Mouse (Mus musculus) midbrain, embryonic 13.5 days (tissue): ENCODE measurements around the gene Pigg. TPM values are rescaled to one million over a fixed set of nuclear protein-coding genes. Genes with fewer than 3 reads are reported as not detected.

Experiments used
- ATAC-seq: fragments of 200-750 bp; cut with Nextera tagmentation; 2 replicates; pipeline ENCODE4 v1.8.0; 2017; ENCODE audit warnings: mild to moderate bottlenecking, moderate TSS enrichment, moderate library complexity
- H3K27ac ChIP-seq: fragments of 300-500 bp; sonication (generic); 2 replicates; pipeline ENCODE4 v1.5.1; 2015; ENCODE audit warnings: inconsistent platforms, mild to moderate bottlenecking, moderate library complexity
- H3K27me3 ChIP-seq: fragments of 300-500 bp; sonication (generic); 2 replicates; pipeline ENCODE4 v1.6.1; 2015; ENCODE audit warnings: mild to moderate bottlenecking, inconsistent platforms
- H3K36me3 ChIP-seq: fragments of 300-500 bp; sonication (generic); 2 replicates; pipeline ENCODE4 v1.6.1; 2015; ENCODE audit warnings: mild to moderate bottlenecking, inconsistent platforms
- H3K4me1 ChIP-seq: fragments of 300-500 bp; sonication (generic); replicated peaks from 2 replicates; pipeline ENCODE4 v1.6.1; 2015; ENCODE audit warnings: inconsistent platforms
- H3K4me2 ChIP-seq: fragments of 300-500 bp; sonication (generic); replicated peaks from 2 replicates; pipeline ENCODE4 v1.6.1; 2015; ENCODE audit warnings: moderate library complexity, mild to moderate bottlenecking, inconsistent platforms
- H3K4me3 ChIP-seq: fragments of 300-500 bp; sonication (generic); replicated peaks from 2 replicates; pipeline ENCODE4 v1.5.1; 2015; ENCODE audit warnings: mild to moderate bottlenecking, inconsistent platforms
- H3K9ac ChIP-seq: fragments of 300-500 bp; sonication (generic); replicated peaks from 2 replicates; pipeline ENCODE4 v1.6.1; 2015; ENCODE audit warnings: mild to moderate bottlenecking, inconsistent platforms
- H3K9me3 ChIP-seq: fragments of 300-500 bp; sonication (generic); 2 replicates; pipeline ENCODE4 v1.6.1; 2016; ENCODE audit warnings: mild to moderate bottlenecking, inconsistent platforms
- WGBS: fragments of 180-500 bp; shearing (Covaris S2); methylation state at CpG from one replicate; pipeline ENCODE4 v1.1.7; 2015; 5-methylcytosine and 5-hydroxymethylcytosine counted together
- polyA plus RNA-seq: library from polyadenylated mRNA; unstranded; fragments of >200 nt; fragmentation: Nextera tagmentation; extraction: Ambion mirVana; gene quantifications from 2 replicates; pipeline ENCODE4 v1.2.1, GENCODE M21; 2015

Gene Pigg
- polyA plus RNA-seq, 1 experiment from 2014 or later, result 6.0 TPM

DNA sequence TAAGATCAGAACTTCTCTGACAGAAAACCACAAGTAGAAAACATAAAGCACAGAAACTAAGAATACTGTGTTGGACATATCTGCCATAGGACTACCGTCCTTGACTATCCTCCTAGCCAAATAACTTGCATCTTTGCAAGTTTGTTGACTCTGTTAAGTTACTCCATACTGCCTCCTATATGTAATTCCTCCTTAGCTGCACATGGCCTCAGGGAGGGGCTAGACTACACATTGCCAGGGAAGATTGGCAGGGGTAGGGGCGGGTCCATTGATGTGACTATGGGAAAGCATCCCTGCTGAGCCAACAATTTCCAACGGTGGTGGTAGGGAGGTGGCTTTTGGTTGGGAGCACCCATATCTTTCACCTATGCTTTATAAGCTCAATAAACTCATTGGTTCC lies 49.9 kb downstream of the Pigg start:
- Histone ChIP-seq H3K27me3 (peaks cover 45% of the 10 kb centered on the region), H3K9me3 (no peaks in the 10 kb centered on the region), H3K36me3 (no peaks in the 10 kb centered on the region), H3K27ac (no peak overlapping the region), H3K4me1 (peaks cover 17% of the 10 kb centered on the region), H3K4me2 (no peak overlapping the region), H3K9ac (no peak overlapping the region), H3K4me3 (no peak overlapping the region)
- ATAC-seq, result no peak
- WGBS, result 24% methylated on average over 3 of the region's 3 CpGs

GRCm38 (mm10) chr5:108366328-108366983 lies 54.0 kb downstream of the Pigg start:
- H3K36me3 ChIP-seq, result no peaks in the 10 kb centered on the region
- H3K4me3 ChIP-seq, result peak overlapping the region; percentile 63
- peak overlapping the region; percentile 88 for H3K4me2 ChIP-seq
- no peak overlapping the region for H3K27ac ChIP-seq
- H3K9me3 ChIP-seq, result no peaks in the 10 kb centered on the region
- H3K4me1 ChIP-seq, result peaks cover 35% of the 10 kb centered on the region
- peaks cover 85% of the 10 kb centered on the region for H3K27me3 ChIP-seq
- whole genome bisulfite sequencing, result 2% methylated on average over 60 of the region's 60 CpGs
- peak overlapping the region; percentile 72 for H3K9ac ChIP-seq
- ATAC-seq, result peak; percentile 29

DNA sequence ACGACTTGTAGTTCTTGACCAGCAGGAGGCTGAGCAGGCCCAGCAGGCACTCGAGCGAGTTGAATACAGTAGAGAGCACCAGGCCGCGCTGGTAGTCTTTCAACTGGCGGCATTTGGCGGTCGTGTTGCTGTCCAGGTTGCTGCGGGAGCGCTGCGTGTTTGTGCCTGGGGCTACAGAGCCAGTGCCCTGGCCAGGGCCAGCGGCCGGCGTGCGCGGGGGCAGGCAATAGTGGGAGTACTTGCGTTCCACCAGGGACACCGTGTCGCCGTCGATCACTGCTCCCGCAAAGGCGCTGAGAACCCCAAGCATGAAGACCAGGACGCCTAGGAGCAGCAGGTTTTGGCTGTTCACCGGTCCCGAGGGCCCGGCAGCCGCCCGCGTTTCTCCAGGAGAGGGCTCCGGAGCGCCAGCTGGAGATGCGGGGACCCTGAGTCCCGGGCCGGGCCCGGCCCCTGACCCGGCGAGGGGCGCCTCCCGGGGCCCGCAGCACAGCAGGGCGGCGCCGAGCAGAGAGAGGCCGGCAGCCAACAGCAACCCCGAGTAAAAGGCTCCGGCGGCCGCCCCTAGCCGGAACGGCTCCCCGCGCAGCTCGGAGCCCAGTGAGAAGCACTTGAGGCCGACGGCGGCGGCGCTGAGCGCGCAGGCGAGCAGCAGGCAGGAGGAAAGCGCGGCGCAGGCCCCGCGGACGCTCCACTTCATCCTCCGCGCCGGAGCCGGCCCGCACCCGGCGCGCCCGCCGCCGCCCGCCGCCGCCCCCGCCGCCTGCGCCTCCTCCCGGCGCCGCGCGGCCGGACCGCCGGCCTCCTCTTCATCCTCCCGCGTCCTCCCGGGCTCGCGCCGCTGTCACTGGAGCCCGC lies 54.8 kb downstream of the Pigg start:
- Histone ChIP-seq H3K27ac (no peak overlapping the region), H3K4me1 (peaks cover 35% of the 10 kb centered on the region)

DNA sequence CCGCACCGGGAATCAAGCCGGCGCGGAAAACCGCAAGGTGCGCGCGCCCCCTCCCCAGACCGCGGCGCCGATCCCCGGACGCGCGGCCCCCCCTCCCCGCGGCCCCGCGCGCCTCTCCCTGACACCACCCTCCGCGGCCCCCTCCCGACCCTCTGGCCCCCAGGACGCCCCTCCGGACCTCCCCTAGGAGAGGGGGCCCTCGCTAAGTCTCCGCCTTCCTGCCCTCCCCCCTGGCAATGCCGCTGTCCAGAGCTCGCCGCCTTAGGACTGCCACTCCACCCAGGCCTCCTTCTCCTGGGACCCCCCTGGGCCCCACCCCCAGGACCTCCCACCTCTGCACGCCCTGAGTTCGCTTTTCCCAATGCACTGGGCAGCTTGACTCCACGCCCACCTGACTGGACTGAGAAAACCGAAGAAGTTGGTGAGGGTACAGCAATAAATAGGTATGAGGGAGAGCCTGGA lies 55.5 kb downstream of the Pigg start, which contains the start of gene Gm42517:
TSS of gene Gm42517 (minus strand) at position 52 of the 462 bp plus-strand sequence.
- WGBS, result under 1% methylated on average over 14 of the region's 36 CpGs
- no peak within 1 kb of the TSS for H3K27ac ChIP-seq
- ATAC-seq, result peak; percentile 60
- peaks cover 35% of the 10 kb centered on the region for H3K4me1 ChIP-seq
- H3K4me2 ChIP-seq, result peak within 1 kb of the TSS; percentile 88
- no peaks in the 10 kb centered on the region for H3K36me3 ChIP-seq
- peaks cover 95% of the 10 kb centered on the region for H3K27me3 ChIP-seq
- no peaks in the 10 kb centered on the region for H3K9me3 ChIP-seq
- peak within 1 kb of the TSS; percentile 63 for H3K4me3 ChIP-seq
- H3K9ac ChIP-seq, result peak within 1 kb of the TSS; percentile 72

More for the DNA sequence above, 54.8 kb downstream of the Pigg start:
- peak overlapping the region; percentile 63 for H3K4me3 ChIP-seq
- H3K4me2 ChIP-seq, result peak overlapping the region; percentile 88
- H3K27me3 ChIP-seq, result peaks cover 92% of the 10 kb centered on the region
- no peaks in the 10 kb centered on the region for H3K36me3 ChIP-seq
- no peaks in the 10 kb centered on the region for H3K9me3 ChIP-seq
- ATAC-seq, result peak; percentile 70
- H3K9ac ChIP-seq, result peak overlapping the region; percentile 72
- WGBS, result under 1% methylated on average over 89 of the region's 100 CpGs

DNA sequence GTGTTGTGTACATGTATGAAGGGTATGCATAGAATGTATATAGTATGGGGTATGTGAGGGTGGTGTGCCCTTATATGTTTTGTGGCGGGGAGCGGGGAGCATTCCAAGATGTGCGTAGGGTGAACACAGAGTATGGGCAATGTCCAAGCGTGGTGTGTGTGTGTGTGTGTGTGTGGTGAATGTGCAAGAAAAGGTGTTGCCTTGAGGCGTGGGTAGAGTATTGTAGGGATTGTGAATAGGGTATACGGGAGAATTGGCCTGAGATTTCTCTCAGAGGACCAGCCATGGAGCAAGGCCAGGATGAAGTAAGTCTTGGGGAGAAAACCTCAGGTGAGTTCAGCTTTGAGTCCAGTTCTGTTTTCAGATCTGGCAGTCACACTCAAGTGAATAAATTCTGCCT lies 56.0 kb downstream of the Pigg start:
- H3K9ac ChIP-seq, result no peak overlapping the region
- 5% methylated on average over 6 of the region's 6 CpGs for WGBS
- no peaks in the 10 kb centered on the region for H3K9me3 ChIP-seq

DNA sequence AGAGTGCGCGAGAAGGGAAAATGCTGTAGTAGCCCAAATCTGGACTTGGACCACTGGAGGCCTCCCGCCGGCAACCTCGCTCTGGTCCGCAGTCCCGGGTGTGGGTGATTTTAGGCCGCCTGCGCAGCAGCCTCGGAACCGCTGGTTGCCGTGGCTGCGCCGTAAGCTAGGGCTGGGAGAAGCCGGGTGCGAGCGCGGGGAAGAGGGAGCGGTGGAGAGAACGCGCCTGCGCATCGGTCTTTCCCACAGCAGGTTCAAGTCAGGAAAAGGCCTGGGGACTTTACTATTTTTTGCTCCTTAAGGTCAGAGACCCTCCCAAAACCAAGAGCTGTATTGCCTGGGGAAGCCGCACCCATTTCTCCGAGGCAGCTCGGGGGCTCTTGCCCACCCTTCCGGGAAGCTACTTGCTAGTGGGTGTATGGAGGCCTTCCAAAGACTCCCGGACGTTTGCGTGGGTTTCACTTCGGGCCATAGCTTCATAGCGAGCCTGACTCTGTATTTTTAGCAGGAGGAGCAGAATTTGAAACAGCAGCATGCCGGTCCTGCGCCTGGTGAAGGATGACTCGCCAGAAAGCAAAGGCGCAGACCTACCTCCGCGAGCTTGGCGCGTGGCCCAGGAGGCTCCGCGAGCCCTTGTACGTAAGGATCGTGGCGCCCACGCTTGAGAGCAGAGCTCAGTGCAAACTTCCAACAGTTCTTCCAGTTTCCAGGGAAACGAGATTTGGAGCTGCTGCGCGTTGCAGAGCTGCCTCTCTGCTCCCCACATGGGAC lies 56.6 kb downstream of the Pigg start:
- H3K9me3 ChIP-seq, result no peaks in the 10 kb centered on the region
- H3K27ac ChIP-seq, result no peak overlapping the region
- H3K27me3 ChIP-seq, result peaks cover 91% of the 10 kb centered on the region
- peak overlapping the region; percentile 88 for H3K4me2 ChIP-seq
- H3K9ac ChIP-seq, result no peak overlapping the region; the same call in 1 of the 2 replicates
- ATAC-seq, result 0 out of 2 replicates have a peak, but pooled peaks have one; percentile 19
- H3K4me1 ChIP-seq, result peaks cover 35% of the 10 kb centered on the region
- H3K36me3 ChIP-seq, result no peaks in the 10 kb centered on the region
- WGBS, result under 1% methylated on average over 49 of the region's 49 CpGs
- peak overlapping the region; percentile 63 for H3K4me3 ChIP-seq

More for the DNA sequence above, 56.0 kb downstream of the Pigg start:
- no peaks in the 10 kb centered on the region for H3K36me3 ChIP-seq
- peak overlapping the region; percentile 88 for H3K4me2 ChIP-seq
- peak; percentile 41; the same call in 1 of the 2 replicates for ATAC-seq
- H3K4me1 ChIP-seq, result peaks cover 35% of the 10 kb centered on the region
- peaks cover 94% of the 10 kb centered on the region for H3K27me3 ChIP-seq
- H3K4me3 ChIP-seq, result peak overlapping the region; percentile 63
- H3K27ac ChIP-seq, result no peak overlapping the region

GRCm38 (mm10) chr5:108369964-108370363 lies 57.6 kb downstream of the Pigg start:
- H3K27me3 ChIP-seq, result peaks cover 82% of the 10 kb centered on the region
- no peak overlapping the region for H3K27ac ChIP-seq
- peaks cover 35% of the 10 kb centered on the region for H3K4me1 ChIP-seq
- no peak overlapping the region for H3K4me3 ChIP-seq
- ATAC-seq, result no peak
- no peaks in the 10 kb centered on the region for H3K9me3 ChIP-seq
- WGBS, result under 1% methylated on average over 6 of the region's 6 CpGs
- no peak overlapping the region for H3K9ac ChIP-seq
- no peaks in the 10 kb centered on the region for H3K36me3 ChIP-seq
- H3K4me2 ChIP-seq, result no peak overlapping the region

DNA sequence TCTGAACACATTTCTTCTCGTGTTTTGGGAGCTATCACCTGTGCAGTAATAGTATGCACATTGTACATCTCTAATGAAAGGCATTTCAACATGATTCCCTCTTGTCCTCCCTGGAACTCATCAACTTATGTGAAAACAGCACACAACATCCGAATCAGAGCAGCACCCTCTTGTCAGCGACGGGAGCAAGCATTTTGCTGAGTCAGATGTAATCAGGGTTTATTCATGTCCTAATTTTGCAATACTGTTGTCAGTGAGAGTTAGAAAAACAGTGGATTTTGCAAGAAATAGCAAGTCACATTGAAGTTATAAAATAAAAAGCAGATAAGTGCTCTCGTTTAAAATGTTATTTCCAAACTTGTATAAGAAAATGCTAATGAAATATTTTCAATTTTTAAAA lies 61.7 kb downstream of the Pigg start:
- no peak overlapping the region for H3K9ac ChIP-seq
- H3K4me2 ChIP-seq, result no peak overlapping the region
- no peak for ATAC-seq
- peaks cover 5% of the 10 kb centered on the region for H3K4me1 ChIP-seq
- H3K4me3 ChIP-seq, result no peak overlapping the region
- peaks cover 42% of the 10 kb centered on the region for H3K27me3 ChIP-seq
- no peaks in the 10 kb centered on the region for H3K9me3 ChIP-seq
- H3K36me3 ChIP-seq, result no peaks in the 10 kb centered on the region
- 72% methylated on average over 5 of the region's 5 CpGs for WGBS
- no peak overlapping the region for H3K27ac ChIP-seq

DNA sequence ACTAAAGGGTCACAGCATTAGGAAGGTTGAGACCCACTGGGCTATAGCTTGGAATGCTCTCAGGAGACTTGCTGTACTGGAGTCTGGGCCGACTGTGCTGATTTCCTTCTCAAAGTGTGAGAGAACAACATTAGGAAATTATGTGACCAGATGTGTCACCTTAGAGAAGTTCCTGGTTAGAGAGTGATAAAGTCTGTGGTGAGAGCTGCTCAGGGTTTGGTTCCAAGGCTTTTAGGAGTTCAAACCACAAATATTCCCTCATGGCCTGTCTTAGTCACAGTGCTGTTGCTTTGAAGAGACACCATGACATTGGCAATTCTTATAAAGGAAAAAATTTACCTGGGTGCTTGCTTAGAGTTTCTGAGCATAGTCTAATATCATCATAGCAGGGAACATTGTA lies 63.6 kb downstream of the Pigg start:
- no peak overlapping the region for H3K27ac ChIP-seq
- H3K9me3 ChIP-seq, result no peaks in the 10 kb centered on the region
- H3K4me1 ChIP-seq, result no peaks in the 10 kb centered on the region
- peaks cover 22% of the 10 kb centered on the region for H3K27me3 ChIP-seq
- H3K9ac ChIP-seq, result no peak overlapping the region
- H3K4me2 ChIP-seq, result no peak overlapping the region
- no peak for ATAC-seq
- H3K4me3 ChIP-seq, result no peak overlapping the region
- H3K36me3 ChIP-seq, result no peaks in the 10 kb centered on the region
- WGBS, result 84% methylated on average over 1 of the region's 1 CpGs

DNA sequence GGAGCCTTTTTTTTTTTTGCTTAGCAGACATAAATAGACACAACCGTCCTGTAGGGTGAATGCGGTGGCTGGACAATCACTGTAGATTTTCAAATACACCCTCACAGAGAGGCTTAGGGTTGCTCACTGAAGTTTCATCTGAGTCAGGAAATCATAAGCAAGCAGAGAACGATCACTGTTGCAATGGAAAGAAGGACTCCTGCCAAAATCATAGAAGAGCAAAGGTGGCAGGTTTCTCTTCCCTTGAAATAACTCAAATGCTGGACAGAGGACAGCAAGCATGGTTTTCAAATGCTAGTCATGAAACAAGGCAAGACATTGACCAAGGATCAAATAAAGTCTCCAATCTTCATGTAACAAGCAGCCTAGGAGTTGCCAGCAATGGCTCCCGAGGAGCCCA lies 65.9 kb downstream of the Pigg start:
- H3K4me2 ChIP-seq, result no peak overlapping the region
- no peak overlapping the region for H3K27ac ChIP-seq
- H3K9me3 ChIP-seq, result 0 out of 2 replicates have a peak, but pooled peaks cover 3% of the 10 kb centered on the region
- no peaks in the 10 kb centered on the region for H3K4me1 ChIP-seq
- H3K9ac ChIP-seq, result no peak overlapping the region
- 0 out of 2 replicates have a peak, but pooled peaks cover 4% of the 10 kb centered on the region for H3K27me3 ChIP-seq
- ATAC-seq, result no peak
- H3K36me3 ChIP-seq, result no peaks in the 10 kb centered on the region
- 88% methylated on average over 4 of the region's 4 CpGs for WGBS
- H3K4me3 ChIP-seq, result no peak overlapping the region

- H3K27ac ChIP-seq, result no peak overlapping the region
- WGBS, result 86% methylated on average over 2 of the region's 2 CpGs
- no peaks in the 10 kb centered on the region for H3K36me3 ChIP-seq
- no peak overlapping the region for H3K9ac ChIP-seq
- H3K27me3 ChIP-seq, result no peaks in the 10 kb centered on the region
- H3K4me2 ChIP-seq, result no peak overlapping the region
- no peak for ATAC-seq
- no peaks in the 10 kb centered on the region for H3K4me1 ChIP-seq
- H3K9me3 ChIP-seq, result 0 out of 2 replicates have a peak, but pooled peaks cover 3% of the 10 kb centered on the region
- H3K4me3 ChIP-seq, result no peak overlapping the region
These were observed 73.2 kb downstream of the Pigg start for GRCm38 (mm10) chr5:108385632-108386031.
